Mouse (Mus musculus) kidney, adult 2 months (tissue): ENCODE measurements at regions not wholly inside any gene's neighbourhood (a gene's known extent, or its start where the extent isn't known, plus 50 kb on each side); places are given as distances from the start of the nearest gene placed in this dataset.

Experiments used
- CTCF ChIP-seq: fragments of 200-500 bp; conservative IDR thresholded peaks from 2 replicates; pipeline ENCODE4 v1.5.1; 2011; ENCODE audit warnings: low read depth, mild to moderate bottlenecking, control low read depth, low read length, moderate library complexity, mixed read lengths; ENCODE audit not compliant: insufficient read depth, insufficient read length
- POLR2A ChIP-seq: fragments of 200-500 bp; IDR thresholded peaks from one replicate; pipeline ENCODE4 v1.6.1; 2011; ENCODE audit warnings: low read depth, low read length, control low read depth

- TF ChIP-seq CTCF (no peak), POLR2A (no peak)
Observed at GRCm38 (mm10) chr12:71773891-71774290, 57.0 kb upstream of the Daam1 start.
